Mouse (Mus musculus) forebrain, embryonic 11.5 days (tissue): Measurements from ENCODE around the gene Tsc22d3. TPM values are rescaled to one million over a fixed set of nuclear protein-coding genes. Genes with fewer than 3 reads are reported as not detected.
"Not testable (repeated sequence)": the region's sequence is repeated elsewhere in the genome, so short reads cannot be mapped to it uniquely, and the experiment has no call there.

Experiments used
- ATAC-seq: fragments of 200-750 bp; cut with Nextera tagmentation; replicated peaks from 2 replicates; pipeline ENCODE4 v1.8.0; 2017; ENCODE audit warnings: moderate TSS enrichment; ENCODE audit not compliant: low FRiP score
- DNase-seq: peaks from one replicate; pipeline ENCODE4 v3.0.0-alpha.2; 2017; ENCODE audit warnings: low spot score
- H3K27ac ChIP-seq: fragments of 300-500 bp; sonication (generic); 2 replicates; pipeline ENCODE4 v1.5.1; 2014; ENCODE audit warnings: low read depth, low read length
- H3K27me3 ChIP-seq: fragments of 300-500 bp; sonication (generic); 2 replicates; pipeline ENCODE4 v1.6.1; 2014; ENCODE audit warnings: mild to moderate bottlenecking, low read length, mixed read lengths; ENCODE audit not compliant: control insufficient read depth, insufficient read depth
- H3K36me3 ChIP-seq: fragments of 300-500 bp; sonication (generic); 2 replicates; pipeline ENCODE4 v1.6.1; 2014; ENCODE audit warnings: mild to moderate bottlenecking, low read length, moderate library complexity, mixed read lengths; ENCODE audit not compliant: control insufficient read depth, insufficient read depth
- H3K4me1 ChIP-seq: fragments of 300-500 bp; sonication (generic); replicated peaks from 2 replicates; pipeline ENCODE4 v1.6.1; 2014; ENCODE audit warnings: low read length, mixed read lengths; ENCODE audit not compliant: control insufficient read depth, insufficient read depth
- H3K4me2 ChIP-seq: fragments of 300-500 bp; sonication (generic); 2 replicates; pipeline ENCODE4 v1.6.1; 2014; ENCODE audit warnings: low read depth, mild to moderate bottlenecking, low read length, moderate library complexity, mixed read lengths; ENCODE audit not compliant: severe bottlenecking
- H3K4me3 ChIP-seq: fragments of 300-500 bp; sonication (generic); 2 replicates; pipeline ENCODE4 v1.5.1; 2014; ENCODE audit warnings: low read depth, low read length
- H3K9ac ChIP-seq: fragments of 300-500 bp; sonication (generic); 2 replicates; pipeline ENCODE4 v1.6.1; 2014; ENCODE audit warnings: low read length
- H3K9me3 ChIP-seq: fragments of 300-500 bp; sonication (generic); 2 replicates; pipeline ENCODE4 v1.6.1; 2016; ENCODE audit warnings: low read length, mixed read lengths; ENCODE audit not compliant: control insufficient read depth
- WGBS: fragments of 180-500 bp; shearing (Covaris S2); extraction: QIAGEN DNeasy Blood & Tissue Kit; methylation state at CpG from one replicate; pipeline ENCODE4 v1.1.7; 2014; 5-methylcytosine and 5-hydroxymethylcytosine counted together
- polyA plus RNA-seq: library from polyadenylated mRNA; unstranded; fragments of >200 nt; fragmentation: Nextera tagmentation; extraction: Ambion mirVana; gene quantifications from 2 replicates; pipeline ENCODE4 v1.2.1, GENCODE M21; 2014

Tsc22d3 gene
- polyA plus RNA-seq, 1 experiment from 2014 or later: 105 TPM

DNA sequence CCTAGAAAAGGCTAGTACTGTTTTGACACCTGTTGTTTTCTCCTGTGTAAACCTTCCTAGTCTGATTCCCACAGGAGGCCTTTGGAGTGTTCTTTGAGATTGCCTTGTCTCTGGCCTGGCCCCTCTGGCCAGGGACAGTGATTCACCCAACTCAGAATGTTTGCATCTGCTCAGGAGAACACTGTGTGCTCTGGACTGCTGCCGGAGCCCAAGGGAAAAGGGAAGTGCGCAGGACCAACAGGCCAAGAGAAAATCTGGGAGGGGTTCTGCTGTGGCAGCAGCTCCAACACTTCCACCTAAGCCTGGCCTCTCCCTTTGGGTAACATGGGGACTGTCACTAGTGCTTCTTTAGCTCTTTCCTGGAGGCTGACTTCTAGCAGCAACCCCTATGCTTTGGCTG, 87.1 kb downstream of the Tsc22d3 start:
- Histone ChIP-seq H3K27me3 (peaks cover 12% of the 10 kb centered on the region; the same call in 1 of the 2 replicates), H3K4me1 (peaks cover 4% of the 10 kb centered on the region; the same call in 1 of the 2 replicates), H3K9me3 (no peaks in the 10 kb centered on the region), H3K4me3 (no peak overlapping the region), H3K36me3 (no peaks in the 10 kb centered on the region), H3K27ac (no peak overlapping the region), H3K4me2 (no peak overlapping the region), H3K9ac (no peak overlapping the region)
- WGBS: 91% methylated on average over 2 of the region's 2 CpGs
- DNase-seq: no peak
- ATAC-seq: no peak

DNA sequence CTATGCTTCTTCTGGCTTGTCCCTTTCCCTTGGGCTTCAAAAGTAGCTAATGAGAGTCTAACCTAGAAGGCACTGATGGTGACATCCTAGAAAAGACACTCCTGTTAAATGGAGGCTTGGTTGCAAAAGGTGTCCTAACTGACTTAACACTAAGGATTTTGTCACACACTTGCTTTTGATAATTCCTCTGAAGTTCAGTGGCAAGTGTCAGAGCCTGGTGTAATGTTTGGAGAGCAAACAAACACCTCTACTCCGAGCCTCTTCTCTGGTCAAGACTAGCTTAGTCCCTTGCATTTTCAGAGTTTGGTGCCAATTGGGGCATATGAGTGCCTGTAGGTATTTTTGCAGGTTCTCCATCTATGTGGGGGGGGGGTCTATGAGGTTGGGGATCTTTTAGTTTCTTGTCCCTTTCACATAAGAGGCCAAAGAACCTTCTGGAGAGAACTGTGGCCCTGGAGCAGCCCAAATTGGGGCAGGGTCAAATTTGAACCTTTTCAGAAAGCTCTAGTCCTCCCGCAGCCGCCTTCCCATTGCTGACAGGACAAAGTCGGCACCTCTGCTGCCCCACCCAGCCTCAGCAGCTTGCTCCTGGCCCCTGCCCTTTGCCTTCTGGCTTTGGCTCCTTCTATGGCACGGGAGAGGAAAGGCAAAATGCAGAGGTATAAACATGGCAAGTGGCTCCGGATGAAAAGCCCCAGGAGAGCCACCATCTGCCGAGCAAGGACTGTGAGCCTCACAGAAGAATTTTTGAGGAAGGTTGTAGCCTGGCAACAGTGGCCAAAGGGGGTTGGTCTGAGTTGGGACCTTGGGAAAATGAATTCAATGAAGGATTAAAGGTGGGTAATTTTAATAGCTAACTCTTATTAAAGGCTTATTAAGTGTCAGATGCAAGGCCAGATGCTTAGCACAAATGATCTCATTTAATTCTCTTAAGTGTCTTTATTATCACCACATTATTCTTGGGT, 88.5 kb downstream of the Tsc22d3 start:
- no peak overlapping the region for H3K9ac ChIP-seq
- H3K4me3 ChIP-seq: no peak overlapping the region
- H3K4me1 ChIP-seq: peaks cover 4% of the 10 kb centered on the region; the same call in 1 of the 2 replicates
- H3K9me3 ChIP-seq: no peaks in the 10 kb centered on the region
- H3K27ac ChIP-seq: no peak overlapping the region
- DNase-seq (no peak), ATAC-seq (peak; percentile 18; the same call in 1 of the 2 replicates)
- H3K4me2 ChIP-seq: no peak overlapping the region
- H3K36me3 ChIP-seq: no peaks in the 10 kb centered on the region
- peaks cover 5% of the 10 kb centered on the region; the same call in 1 of the 2 replicates for H3K27me3 ChIP-seq
- 55% methylated on average over 7 of the region's 7 CpGs for WGBS

DNA sequence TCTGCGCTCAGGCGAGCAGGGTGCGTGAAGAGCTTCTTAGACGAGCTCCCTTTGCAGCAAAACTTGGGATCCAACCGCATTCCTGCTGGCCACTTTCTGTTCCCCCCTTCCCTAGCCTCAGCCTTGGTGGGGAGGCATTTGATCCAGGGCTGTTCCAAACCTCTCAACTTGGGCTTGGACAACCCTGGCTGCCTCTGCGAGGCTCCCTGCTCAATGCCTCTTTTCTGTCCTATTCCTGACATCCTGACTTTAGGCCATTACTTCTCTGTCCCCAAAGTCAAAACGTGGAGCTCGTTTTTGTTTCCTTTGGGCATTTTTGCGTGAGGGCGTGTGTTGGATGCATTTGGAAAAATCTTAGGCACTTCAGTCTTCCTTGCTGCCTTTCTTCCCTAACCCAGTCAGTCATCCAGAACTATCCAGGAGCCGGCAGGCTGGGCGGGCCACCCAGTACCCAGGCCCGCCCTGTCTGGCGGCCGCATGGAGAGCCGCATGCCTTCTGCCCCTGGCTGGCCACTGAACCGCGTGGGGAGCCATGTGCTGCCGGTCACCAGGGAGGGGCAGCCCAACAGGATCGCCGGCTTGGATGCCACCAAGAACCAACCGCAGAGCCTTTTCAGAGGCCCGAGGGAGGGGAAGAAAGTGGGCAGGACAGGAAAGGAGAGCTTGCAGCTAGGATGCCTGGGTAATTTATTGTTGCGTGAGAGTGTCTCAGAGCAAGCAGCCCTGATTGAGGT, 89.6 kb downstream of the Tsc22d3 start:
- no peak; the same call in 1 of the 2 replicates for ATAC-seq
- Histone ChIP-seq H3K27me3 (peaks cover 5% of the 10 kb centered on the region; the same call in 1 of the 2 replicates), H3K4me3 (no peak overlapping the region), H3K9ac (no peak overlapping the region), H3K9me3 (no peaks in the 10 kb centered on the region), H3K27ac (no peak overlapping the region), H3K4me2 (no peak overlapping the region), H3K4me1 (peaks cover 4% of the 10 kb centered on the region; the same call in 1 of the 2 replicates), H3K36me3 (no peaks in the 10 kb centered on the region)
- 35% methylated on average over 24 of the region's 24 CpGs for WGBS
- DNase-seq: no peak

DNA sequence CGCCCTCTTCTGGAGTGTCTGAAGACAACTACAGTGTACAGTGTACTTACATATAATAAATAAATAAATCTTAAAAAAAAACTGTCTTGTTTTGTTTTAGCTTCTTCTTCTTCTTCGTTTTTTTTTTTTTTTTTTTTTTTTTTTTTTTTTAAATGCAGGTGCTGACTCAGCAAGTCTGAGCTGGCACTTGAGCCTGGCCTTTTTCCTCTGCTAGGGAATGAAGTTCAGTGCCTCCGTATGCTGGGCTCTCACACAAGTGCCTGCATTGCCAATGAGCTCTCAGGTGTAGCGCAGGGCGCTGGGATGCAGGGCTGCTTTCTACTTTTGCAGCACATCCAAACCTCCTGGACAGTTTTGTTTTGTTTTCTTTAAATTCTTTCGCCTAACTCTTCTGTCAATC, 90.6 kb downstream of the Tsc22d3 start:
- ATAC-seq: no peak
- Histone ChIP-seq H3K4me3 (no peak overlapping the region), H3K27ac (no peak overlapping the region), H3K4me1 (peaks cover 4% of the 10 kb centered on the region; the same call in 1 of the 2 replicates), H3K9me3 (no peaks in the 10 kb centered on the region), H3K4me2 (no peak overlapping the region), H3K36me3 (no peaks in the 10 kb centered on the region), H3K27me3 (peaks cover 3% of the 10 kb centered on the region; the same call in 1 of the 2 replicates), H3K9ac (no peak overlapping the region)
- 58% methylated on average over 5 of the region's 6 CpGs for WGBS
- no peak for DNase-seq

DNA sequence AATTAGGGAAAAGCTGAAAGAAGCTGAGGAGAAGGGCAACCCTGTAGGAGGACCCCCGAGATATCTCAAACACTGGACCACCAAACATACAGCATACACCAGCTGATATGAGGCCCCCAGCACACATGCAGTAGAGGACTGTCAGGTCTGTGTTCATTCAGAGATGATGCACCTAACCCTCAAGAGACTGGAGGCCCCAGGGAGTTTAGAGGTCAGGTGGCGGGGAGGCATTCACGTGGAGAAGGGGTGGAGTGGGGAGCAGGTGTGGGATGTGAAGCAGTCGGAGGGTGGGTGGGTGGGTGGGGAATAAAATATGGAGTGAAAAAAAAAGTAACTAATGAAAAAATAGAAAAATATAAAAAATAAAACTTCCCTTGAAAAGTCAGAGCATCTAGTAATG, 91.7 kb downstream of the Tsc22d3 start:
- H3K9ac ChIP-seq, ATAC-seq, H3K36me3 ChIP-seq, H3K27ac ChIP-seq, H3K9me3 ChIP-seq, H3K27me3 ChIP-seq, H3K4me2 ChIP-seq, DNase-seq, H3K4me1 ChIP-seq, H3K4me3 ChIP-seq: not testable (repeated sequence)
- whole genome bisulfite sequencing: 80% methylated on average over 4 of the region's 4 CpGs

- Histone ChIP-seq H3K27ac (no peak overlapping the region), H3K4me3 (no peak overlapping the region), H3K9me3 (no peaks in the 10 kb centered on the region), H3K4me1 (peaks cover 4% of the 10 kb centered on the region; the same call in 1 of the 2 replicates), H3K9ac (no peak overlapping the region), H3K4me2 (no peak overlapping the region), H3K27me3 (no peaks in the 10 kb centered on the region; the same call in 1 of the 2 replicates), H3K36me3 (no peaks in the 10 kb centered on the region)
- ATAC-seq (no peak), DNase-seq (no peak)
- WGBS: 85% methylated on average over 1 of the region's 1 CpGs
These were observed 93.1 kb downstream of the Tsc22d3 start for GRCm38 (mm10) chrX:140507377-140507776.

- Histone ChIP-seq H3K4me1 (peaks cover 4% of the 10 kb centered on the region; the same call in 1 of the 2 replicates), H3K36me3 (no peaks in the 10 kb centered on the region), H3K9ac (no peak overlapping the region), H3K9me3 (no peaks in the 10 kb centered on the region), H3K27me3 (no peaks in the 10 kb centered on the region; the same call in 1 of the 2 replicates), H3K4me2 (no peak overlapping the region), H3K4me3 (no peak overlapping the region), H3K27ac (no peak overlapping the region)
- DNase-seq (no peak), ATAC-seq (no peak)
- 71% methylated on average over 6 of the region's 6 CpGs for WGBS
These were observed 93.9 kb downstream of the Tsc22d3 start for GRCm38 (mm10) chrX:140506436-140507180.
